Mouse (Mus musculus) stomach, postnatal 0 days (tissue): ENCODE measurements around the gene Ankrd17.

Source experiments
- CTCF ChIP-seq: IDR thresholded peaks from 2 replicates; pipeline ENCODE4 v1.5.1; 2016; ENCODE audit warnings: antibody characterized with exemption, low read depth, mild to moderate bottlenecking, moderate library complexity
- EP300 ChIP-seq: optimal IDR thresholded peaks from 2 replicates; pipeline ENCODE3; 2016; ENCODE audit warnings: antibody characterized with exemption

- TF ChIP-seq CTCF (no peak), EP300 (no peak)
Observed at GRCm38 (mm10) chr5:90179094-90179493, 187.3 kb downstream of the Ankrd17 start.
